Mouse (Mus musculus): ENCODE data around the gene Map3k20. TPM values are rescaled to one million over a fixed set of nuclear protein-coding genes. Genes with fewer than 3 reads are reported as not detected.

The Map3k20 gene
- polyA plus RNA-seq, 1 experiment from 2014 or later, result 4.8 TPM

- Histone ChIP-seq H3K9ac (replicated peaks) (no peak overlapping the region), H3K27me3 (ENCODE audit: insufficient read depth, low read length) (no peaks in the 10 kb centered on the region), H3K9me3 (ENCODE audit: low read length) (no peaks in the 10 kb centered on the region), H3K4me1 (ENCODE audit: insufficient read depth) (no peaks in the 10 kb centered on the region), H3K4me3 (ENCODE audit: low read depth, low read length) (no peak overlapping the region), H3K36me3 (replicated peaks; ENCODE audit: insufficient read depth, low read length) (no peaks in the 10 kb centered on the region), H3K27ac (ENCODE audit: low read depth) (no peak overlapping the region), H3K4me2 (ENCODE audit: low read depth, low read length) (no peak overlapping the region)
- 83% methylated on average over 6 of the region's 6 CpGs for WGBS (ENCODE audit: insufficient replicate concordance)
- no peak for DNase-seq
- no peak for ATAC-seq
- no peak for TF ChIP-seq EP300 (IDR thresholded peaks at IDR 0.05; ENCODE audit: low read depth)
- no peak for TF ChIP-seq CTCF (IDR thresholded peaks at IDR 0.05; ENCODE audit: low read depth)
These were observed 18.0 kb upstream of the Map3k20 start for GRCm38 (mm10) chr2:72267390-72267789.

GRCm38 (mm10) chr2:72269651-72270341, 15.6 kb upstream of the Map3k20 start:
- Histone ChIP-seq H3K4me1 (ENCODE audit: insufficient read depth) (no peaks in the 10 kb centered on the region), H3K9me3 (ENCODE audit: low read length) (no peaks in the 10 kb centered on the region), H3K9ac (replicated peaks) (no peak overlapping the region), H3K27me3 (ENCODE audit: insufficient read depth, low read length) (no peaks in the 10 kb centered on the region), H3K27ac (ENCODE audit: low read depth) (no peak overlapping the region), H3K4me2 (ENCODE audit: low read depth, low read length) (no peak overlapping the region), H3K36me3 (replicated peaks; ENCODE audit: insufficient read depth, low read length) (no peaks in the 10 kb centered on the region), H3K4me3 (ENCODE audit: low read depth, low read length) (no peak overlapping the region)
- 52% methylated on average over 4 of the region's 4 CpGs for WGBS (ENCODE audit: insufficient replicate concordance)
- no peak for TF ChIP-seq CTCF (IDR thresholded peaks at IDR 0.05; ENCODE audit: low read depth)
- TF ChIP-seq EP300 (IDR thresholded peaks at IDR 0.05; ENCODE audit: low read depth), result no peak
- no peak for ATAC-seq
- DNase-seq, result no peak

- Histone ChIP-seq H3K4me1 (ENCODE audit: insufficient read depth) (no peaks in the 10 kb centered on the region), H3K4me2 (ENCODE audit: low read depth, low read length) (no peak overlapping the region), H3K27ac (ENCODE audit: low read depth) (no peak overlapping the region), H3K4me3 (ENCODE audit: low read depth, low read length) (no peak overlapping the region), H3K9me3 (ENCODE audit: low read length) (no peaks in the 10 kb centered on the region), H3K27me3 (ENCODE audit: insufficient read depth, low read length) (no peaks in the 10 kb centered on the region), H3K9ac (replicated peaks) (no peak overlapping the region), H3K36me3 (replicated peaks; ENCODE audit: insufficient read depth, low read length) (no peaks in the 10 kb centered on the region)
- ATAC-seq, result no peak
- no peak for DNase-seq
- 63% methylated on average over 4 of the region's 4 CpGs for WGBS (ENCODE audit: insufficient replicate concordance)
- TF ChIP-seq CTCF (IDR thresholded peaks at IDR 0.05; ENCODE audit: low read depth) (no peak), EP300 (IDR thresholded peaks at IDR 0.05; ENCODE audit: low read depth) (no peak)
These were observed 7.1 kb upstream of the Map3k20 start for GRCm38 (mm10) chr2:72278247-72278873.

GRCm38 (mm10) chr2:72280524-72280923, 4.9 kb upstream of the Map3k20 start:
- no peak overlapping the region for H3K9ac ChIP-seq (replicated peaks)
- ATAC-seq (no peak), DNase-seq (no peak)
- H3K4me3 ChIP-seq (ENCODE audit: low read depth, low read length), result no peak overlapping the region
- H3K4me1 ChIP-seq (ENCODE audit: insufficient read depth), result no peaks in the 10 kb centered on the region
- H3K36me3 ChIP-seq (replicated peaks; ENCODE audit: insufficient read depth, low read length), result no peaks in the 10 kb centered on the region
- no peaks in the 10 kb centered on the region for H3K9me3 ChIP-seq (ENCODE audit: low read length)
- 84% methylated on average over 5 of the region's 5 CpGs for whole genome bisulfite sequencing (ENCODE audit: insufficient replicate concordance)
- no peak for TF ChIP-seq EP300 (IDR thresholded peaks at IDR 0.05; ENCODE audit: low read depth)
- TF ChIP-seq CTCF (IDR thresholded peaks at IDR 0.05; ENCODE audit: low read depth), result no peak
- H3K4me2 ChIP-seq (ENCODE audit: low read depth, low read length), result no peak overlapping the region
- no peaks in the 10 kb centered on the region for H3K27me3 ChIP-seq (ENCODE audit: insufficient read depth, low read length)
- no peak overlapping the region for H3K27ac ChIP-seq (ENCODE audit: low read depth)

GRCm38 (mm10) chr2:72281971-72282370, 3.5 kb upstream of the Map3k20 start:
- no peaks in the 10 kb centered on the region for H3K4me1 ChIP-seq (ENCODE audit: insufficient read depth)
- ATAC-seq (no peak), DNase-seq (no peak)
- no peaks in the 10 kb centered on the region for H3K9me3 ChIP-seq (ENCODE audit: low read length)
- H3K9ac ChIP-seq (replicated peaks), result no peak overlapping the region
- H3K4me3 ChIP-seq (ENCODE audit: low read depth, low read length), result no peak overlapping the region
- H3K27me3 ChIP-seq (ENCODE audit: insufficient read depth, low read length), result no peaks in the 10 kb centered on the region
- H3K36me3 ChIP-seq (replicated peaks; ENCODE audit: insufficient read depth, low read length), result no peaks in the 10 kb centered on the region
- TF ChIP-seq EP300 (IDR thresholded peaks at IDR 0.05; ENCODE audit: low read depth) (no peak), CTCF (IDR thresholded peaks at IDR 0.05; ENCODE audit: low read depth) (no peak)
- H3K4me2 ChIP-seq (ENCODE audit: low read depth, low read length), result no peak overlapping the region
- WGBS (ENCODE audit: insufficient replicate concordance), result 76% methylated on average over 14 of the region's 14 CpGs
- H3K27ac ChIP-seq (ENCODE audit: low read depth), result no peak overlapping the region

- H3K36me3 ChIP-seq (replicated peaks; ENCODE audit: insufficient read depth, low read length), result no peaks in the 10 kb centered on the region
- ATAC-seq (no peak), DNase-seq (no peak)
- peaks cover 8% of the 10 kb centered on the region; the same call in 1 of the 2 replicates for H3K4me1 ChIP-seq (ENCODE audit: insufficient read depth)
- no peak overlapping the region for H3K27ac ChIP-seq (ENCODE audit: low read depth)
- TF ChIP-seq CTCF (IDR thresholded peaks at IDR 0.05; ENCODE audit: low read depth) (no peak), EP300 (IDR thresholded peaks at IDR 0.05; ENCODE audit: low read depth) (no peak)
- H3K4me3 ChIP-seq (ENCODE audit: low read depth, low read length), result no peak overlapping the region
- H3K4me2 ChIP-seq (ENCODE audit: low read depth, low read length), result no peak overlapping the region
- WGBS (ENCODE audit: insufficient replicate concordance), result 60% methylated on average over 4 of the region's 4 CpGs
- no peaks in the 10 kb centered on the region for H3K9me3 ChIP-seq (ENCODE audit: low read length)
- no peak overlapping the region for H3K9ac ChIP-seq (replicated peaks)
- H3K27me3 ChIP-seq (ENCODE audit: insufficient read depth, low read length), result no peaks in the 10 kb centered on the region
These were observed 2.7 kb upstream of the Map3k20 start for GRCm38 (mm10) chr2:72282733-72283132.

Data from liver, postnatal 0 days (tissue).